Mouse (Mus musculus) CH12.LX (cell line): ENCODE measurements at regions not wholly inside any gene's neighbourhood (a gene's known extent, or its start where the extent isn't known, plus 50 kb on each side); places are given as distances from the start of the nearest gene placed in this dataset.

ENCODE experiments used
- CHD1 ChIP-seq: IDR thresholded peaks from 2 replicates; pipeline ENCODE4 v1.6.1; 2012; ENCODE audit warnings: low read depth, low read length, improper control_type of control experiment, inconsistent platforms
- CHD2 ChIP-seq: IDR thresholded peaks from 2 replicates; pipeline ENCODE4 v1.6.1; 2011; ENCODE audit warnings: low read length, improper control_type of control experiment
- CTCF ChIP-seq, 2 experiments: IDR thresholded peaks in 1 of 2; conservative IDR thresholded peaks in 1 of 2; 2 replicates each; pipeline ENCODE4 v1.5.1; 2011 to 2012; ENCODE audit warnings: low read depth in 2 of 2, low read length in 2 of 2, improper control_type of control experiment in 1 of 2, inconsistent platforms in 1 of 2, mild to moderate bottlenecking in 1 of 2, moderate library complexity in 1 of 2
- ZMIZ1 ChIP-seq: IDR thresholded peaks from 2 replicates; pipeline ENCODE4 v1.6.1; 2012; ENCODE audit warnings: low read depth, mild to moderate bottlenecking, inconsistent platforms, low read length, improper control_type of control experiment

- TF ChIP-seq CTCF (conservative IDR thresholded peaks at IDR 0.05 in 1 of 2, IDR thresholded peaks at IDR 0.05 in 1 of 2; ENCODE audit: low read depth in 2 of 2, low read length in 2 of 2): no peak
- TF ChIP-seq ZMIZ1: no peak
- no peak for TF ChIP-seq CHD2
- no peak for TF ChIP-seq CHD1
Measured at GRCm38 (mm10) chr5:5955783-5956182, 206.7 kb upstream of the Steap1 start.
